Mouse (Mus musculus): ENCODE measurements around the gene Pam. TPM values are rescaled to one million over a fixed set of nuclear protein-coding genes. Genes with fewer than 3 reads are reported as not detected.

The Pam gene
- polyA plus RNA-seq, 1 experiment from 2014 or later = 55.7 TPM

DNA sequence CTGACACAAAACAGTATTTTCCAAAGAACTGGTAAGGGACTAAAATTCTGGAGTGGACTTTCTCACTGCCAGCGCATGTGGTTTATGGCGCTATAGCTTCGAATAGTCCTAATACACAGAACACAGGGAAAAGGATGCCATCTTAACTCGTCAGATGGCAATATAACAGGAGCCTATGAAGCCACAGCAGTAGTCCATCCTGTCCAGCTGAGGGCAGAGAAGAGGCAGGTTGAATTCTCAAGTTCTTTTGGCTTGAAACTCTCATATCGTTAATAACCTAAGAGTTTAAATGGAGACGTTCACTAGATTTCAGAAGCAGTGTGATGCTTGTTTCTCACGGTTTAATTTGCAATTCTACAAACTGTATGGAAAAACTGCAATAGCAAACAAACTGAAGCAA, 211.9 kb downstream of the Pam start:
- no peak overlapping the region for H3K4me3 ChIP-seq
- WGBS = 82% methylated on average over 7 of the region's 7 CpGs
- peaks cover 9% of the 10 kb centered on the region; the same call in 1 of the 2 replicates for H3K36me3 ChIP-seq
- no peak overlapping the region for H3K27ac ChIP-seq
- H3K4me2 ChIP-seq = no peak overlapping the region
- no peak overlapping the region for H3K9ac ChIP-seq
- H3K27me3 ChIP-seq = no peaks in the 10 kb centered on the region
- no peak for ATAC-seq (ENCODE audit: insufficient number of reproducible peaks, low FRiP score, low TSS enrichment, low read depth)
- no peaks in the 10 kb centered on the region for H3K4me1 ChIP-seq
- no peaks in the 10 kb centered on the region for H3K9me3 ChIP-seq

DNA sequence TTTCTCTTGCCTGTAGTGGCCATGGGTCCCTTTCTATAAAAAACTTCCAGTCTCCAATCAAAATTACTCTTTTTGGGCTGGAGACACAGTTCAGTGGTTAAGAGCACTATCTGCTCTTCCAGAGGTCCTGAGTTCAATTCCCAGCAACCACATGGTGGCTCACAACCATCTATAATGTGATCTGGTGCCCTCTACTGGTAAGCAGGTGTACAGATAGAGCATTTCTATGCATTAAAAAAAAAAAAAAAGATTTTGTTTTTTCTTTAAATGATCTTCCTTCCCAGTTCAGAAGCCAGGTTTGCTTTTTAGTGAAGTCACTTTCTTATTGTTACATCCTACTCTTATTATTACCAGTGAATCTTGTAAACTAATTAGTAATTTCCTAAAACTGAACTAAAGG, 218.4 kb downstream of the Pam start:
- Histone ChIP-seq H3K9ac (no peak overlapping the region), H3K9me3 (no peaks in the 10 kb centered on the region), H3K36me3 (no peaks in the 10 kb centered on the region), H3K27me3 (no peaks in the 10 kb centered on the region), H3K4me2 (no peak overlapping the region), H3K4me1 (no peaks in the 10 kb centered on the region), H3K27ac (no peak overlapping the region), H3K4me3 (no peak overlapping the region)
- no peak for ATAC-seq (ENCODE audit: insufficient number of reproducible peaks, low FRiP score, low TSS enrichment, low read depth)

DNA sequence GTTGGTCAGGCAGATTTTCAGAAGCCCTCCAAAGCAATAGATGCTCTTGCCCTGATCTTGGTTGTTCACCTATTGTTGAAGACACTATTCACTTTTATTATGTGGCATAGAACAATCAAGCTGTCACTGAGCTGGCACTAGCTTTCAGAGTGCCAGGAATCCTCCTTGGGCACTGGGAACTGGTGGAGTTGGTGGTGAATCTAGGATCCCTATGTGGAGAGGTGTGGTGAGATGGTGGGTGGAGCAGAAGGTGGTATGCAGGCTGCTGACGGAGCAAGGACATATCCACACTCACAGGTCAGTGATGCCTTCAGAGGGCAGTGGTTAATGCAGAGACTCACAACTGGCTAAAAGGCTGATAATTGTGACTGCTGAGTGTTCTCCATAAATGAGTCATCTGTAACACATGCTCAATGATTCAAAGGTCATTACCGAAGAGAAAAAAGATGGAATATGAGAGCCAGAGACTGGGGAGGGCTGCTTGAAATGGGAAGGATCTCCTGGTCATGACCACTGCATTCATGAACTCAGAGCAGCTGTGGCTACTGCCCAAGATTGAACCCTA, 221.9 kb downstream of the Pam start:
- no peak overlapping the region for H3K4me2 ChIP-seq
- no peak overlapping the region for H3K27ac ChIP-seq
- H3K27me3 ChIP-seq = no peaks in the 10 kb centered on the region
- no peaks in the 10 kb centered on the region for H3K4me1 ChIP-seq
- WGBS = 89% methylated on average over 2 of the region's 2 CpGs
- no peak overlapping the region for H3K9ac ChIP-seq
- no peak overlapping the region for H3K4me3 ChIP-seq
- H3K9me3 ChIP-seq = no peaks in the 10 kb centered on the region
- ATAC-seq (ENCODE audit: insufficient number of reproducible peaks, low FRiP score, low TSS enrichment, low read depth) = no peak
- no peaks in the 10 kb centered on the region for H3K36me3 ChIP-seq

DNA sequence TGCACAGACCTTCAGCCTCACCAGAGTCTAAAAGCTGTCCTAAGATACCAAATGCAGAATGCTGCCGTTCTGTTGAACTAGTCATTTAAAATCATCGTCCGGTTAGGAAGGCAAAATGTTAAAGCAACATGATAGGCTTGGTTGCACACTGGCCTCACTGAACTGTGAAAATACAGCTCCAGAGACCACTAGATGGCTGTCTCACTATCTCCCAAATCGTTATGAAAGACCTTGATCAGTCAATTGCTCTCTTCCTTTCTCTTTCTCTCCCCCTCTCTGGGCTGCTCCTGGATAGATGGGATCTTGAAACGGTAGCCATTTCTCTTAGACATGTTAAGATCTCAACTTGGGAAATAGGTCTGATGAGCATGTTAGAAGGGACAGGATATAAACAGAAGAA, 223.0 kb downstream of the Pam start:
- Histone ChIP-seq H3K4me1 (no peaks in the 10 kb centered on the region), H3K27me3 (no peaks in the 10 kb centered on the region), H3K27ac (no peak overlapping the region), H3K4me3 (no peak overlapping the region), H3K36me3 (no peaks in the 10 kb centered on the region), H3K9ac (no peak overlapping the region), H3K9me3 (no peaks in the 10 kb centered on the region), H3K4me2 (no peak overlapping the region)
- 71% methylated on average over 5 of the region's 5 CpGs for WGBS
- ATAC-seq (ENCODE audit: insufficient number of reproducible peaks, low FRiP score, low TSS enrichment, low read depth) = no peak

DNA sequence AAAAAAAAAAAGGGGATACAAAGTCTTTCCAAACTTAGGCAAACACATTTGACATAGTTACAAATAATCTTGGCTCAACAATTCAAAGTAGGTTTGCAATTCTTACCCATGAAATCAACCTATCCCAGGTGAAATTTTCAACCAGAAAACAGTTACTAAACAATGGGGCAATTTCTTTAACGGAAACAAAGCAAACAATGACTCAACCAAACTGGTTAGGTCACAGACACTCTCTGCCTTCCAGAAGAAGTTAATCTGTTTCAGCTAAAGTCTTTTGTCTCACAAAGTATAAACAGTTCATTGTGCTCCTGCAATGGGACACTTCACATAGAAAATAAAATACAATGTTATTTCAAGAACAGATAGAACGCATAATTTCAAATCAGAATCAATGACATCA, 223.4 kb downstream of the Pam start:
- 88% methylated on average over 2 of the region's 2 CpGs for WGBS
- no peak for ATAC-seq (ENCODE audit: insufficient number of reproducible peaks, low FRiP score, low TSS enrichment, low read depth)

DNA sequence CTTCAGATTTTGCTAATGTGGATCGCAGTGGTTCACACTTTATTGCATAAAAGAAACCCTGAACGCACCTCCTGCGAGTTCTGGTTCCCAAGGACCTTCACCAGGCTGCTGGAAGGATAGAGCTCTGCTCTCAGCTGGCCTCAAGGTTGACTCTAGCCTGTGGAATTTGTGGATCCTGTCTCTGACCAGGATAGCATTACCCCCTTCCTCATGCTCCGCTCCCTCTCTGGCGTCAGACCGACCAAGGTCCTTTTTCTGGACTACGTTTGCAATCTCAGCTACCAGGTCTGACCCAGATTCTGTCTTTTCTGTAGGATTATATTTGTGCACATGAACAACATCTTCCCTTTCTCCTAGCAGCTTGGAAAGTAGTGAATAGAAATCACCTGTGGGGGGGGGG, 231.3 kb downstream of the Pam start:
- Histone ChIP-seq H3K9me3 (no peaks in the 10 kb centered on the region), H3K4me3 (no peak overlapping the region), H3K27ac (no peak overlapping the region), H3K4me1 (no peaks in the 10 kb centered on the region), H3K9ac (no peak overlapping the region), H3K4me2 (no peak overlapping the region), H3K36me3 (no peaks in the 10 kb centered on the region), H3K27me3 (no peaks in the 10 kb centered on the region)
- WGBS = 92% methylated on average over 7 of the region's 7 CpGs
- no peak for ATAC-seq (ENCODE audit: insufficient number of reproducible peaks, low FRiP score, low TSS enrichment, low read depth)

More for the DNA sequence above, 223.4 kb downstream of the Pam start:
- Histone ChIP-seq H3K4me3 (no peak overlapping the region), H3K36me3 (no peaks in the 10 kb centered on the region), H3K9ac (no peak overlapping the region), H3K4me1 (no peaks in the 10 kb centered on the region), H3K27ac (no peak overlapping the region), H3K9me3 (no peaks in the 10 kb centered on the region), H3K4me2 (no peak overlapping the region), H3K27me3 (no peaks in the 10 kb centered on the region)

DNA sequence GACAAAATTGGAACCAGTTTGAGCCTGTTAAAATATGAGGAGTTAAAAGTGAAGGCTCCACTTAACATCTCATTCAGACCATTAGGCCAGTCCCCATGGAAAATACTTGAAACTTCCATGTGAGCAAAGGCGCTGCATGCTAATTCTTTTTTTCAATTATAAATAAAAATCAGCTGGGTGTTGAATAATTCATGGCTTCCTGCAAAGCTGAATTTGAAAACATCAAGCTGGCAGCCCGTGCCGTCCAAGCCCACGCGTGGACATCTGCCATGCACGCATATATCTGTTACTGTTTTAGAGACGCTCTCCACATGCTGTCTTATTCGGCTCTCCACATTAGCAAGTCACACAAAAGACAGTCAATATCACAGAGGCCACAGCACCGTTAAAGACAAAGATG, 232.3 kb downstream of the Pam start:
- Histone ChIP-seq H3K4me2 (no peak overlapping the region), H3K27me3 (no peaks in the 10 kb centered on the region), H3K4me3 (no peak overlapping the region), H3K36me3 (no peaks in the 10 kb centered on the region), H3K4me1 (no peaks in the 10 kb centered on the region), H3K9ac (no peak overlapping the region), H3K9me3 (no peaks in the 10 kb centered on the region), H3K27ac (no peak overlapping the region)
- 84% methylated on average over 9 of the region's 9 CpGs for WGBS
- ATAC-seq (ENCODE audit: insufficient number of reproducible peaks, low FRiP score, low TSS enrichment, low read depth) = no peak

DNA sequence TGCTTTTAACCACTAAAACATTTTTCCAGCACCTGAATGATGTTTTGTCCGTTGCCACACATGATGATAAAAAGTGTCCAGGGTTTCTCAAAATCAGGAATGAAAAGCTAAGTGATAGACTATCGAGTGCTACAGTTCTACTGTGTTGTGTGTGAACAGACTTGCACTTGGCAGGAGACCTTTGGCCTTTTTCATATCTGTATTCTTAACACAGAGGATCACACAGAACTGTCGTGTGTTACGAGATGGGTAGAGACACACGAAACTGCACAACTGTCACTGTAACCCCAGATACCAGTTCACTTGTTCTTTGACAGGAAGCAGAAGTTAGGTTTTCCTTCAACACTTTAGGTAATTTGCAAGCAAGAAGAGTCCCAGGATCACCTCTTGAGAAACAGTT, 232.7 kb downstream of the Pam start:
- Histone ChIP-seq H3K4me3 (no peak overlapping the region), H3K36me3 (no peaks in the 10 kb centered on the region), H3K4me1 (no peaks in the 10 kb centered on the region), H3K27ac (no peak overlapping the region), H3K9ac (no peak overlapping the region), H3K4me2 (no peak overlapping the region), H3K9me3 (no peaks in the 10 kb centered on the region), H3K27me3 (no peaks in the 10 kb centered on the region)
- WGBS = 84% methylated on average over 5 of the region's 5 CpGs
- ATAC-seq (ENCODE audit: insufficient number of reproducible peaks, low FRiP score, low TSS enrichment, low read depth) = no peak

DNA sequence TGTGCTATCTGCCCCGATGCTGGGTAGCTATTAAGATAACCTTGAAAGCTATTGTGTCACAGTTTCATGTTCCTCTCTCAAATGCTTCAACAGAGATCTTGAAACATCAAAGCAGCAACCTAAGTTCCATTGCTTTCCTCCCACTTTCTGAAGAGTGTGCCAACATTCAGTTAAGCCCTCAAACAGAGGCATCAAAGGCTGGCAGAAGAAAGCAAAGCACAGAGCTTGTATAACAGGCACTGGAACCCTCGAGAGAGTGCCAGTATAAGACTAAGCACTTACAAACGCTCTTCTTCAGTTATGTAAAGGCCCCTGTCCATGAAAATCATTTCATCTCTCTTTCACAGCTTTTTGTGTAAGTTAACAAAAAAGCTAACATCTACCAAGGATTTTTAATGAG, 241.2 kb downstream of the Pam start:
- no peak overlapping the region for H3K27ac ChIP-seq
- ATAC-seq (ENCODE audit: insufficient number of reproducible peaks, low FRiP score, low TSS enrichment, low read depth) = no peak
- no peaks in the 10 kb centered on the region for H3K27me3 ChIP-seq
- 0 out of 2 replicates have a peak, but pooled peaks cover 3% of the 10 kb centered on the region for H3K36me3 ChIP-seq
- no peak overlapping the region for H3K9ac ChIP-seq
- H3K4me1 ChIP-seq = no peaks in the 10 kb centered on the region
- H3K4me3 ChIP-seq = no peak overlapping the region
- WGBS = 79% methylated on average over 3 of the region's 3 CpGs
- H3K9me3 ChIP-seq = no peaks in the 10 kb centered on the region
- no peak overlapping the region for H3K4me2 ChIP-seq

DNA sequence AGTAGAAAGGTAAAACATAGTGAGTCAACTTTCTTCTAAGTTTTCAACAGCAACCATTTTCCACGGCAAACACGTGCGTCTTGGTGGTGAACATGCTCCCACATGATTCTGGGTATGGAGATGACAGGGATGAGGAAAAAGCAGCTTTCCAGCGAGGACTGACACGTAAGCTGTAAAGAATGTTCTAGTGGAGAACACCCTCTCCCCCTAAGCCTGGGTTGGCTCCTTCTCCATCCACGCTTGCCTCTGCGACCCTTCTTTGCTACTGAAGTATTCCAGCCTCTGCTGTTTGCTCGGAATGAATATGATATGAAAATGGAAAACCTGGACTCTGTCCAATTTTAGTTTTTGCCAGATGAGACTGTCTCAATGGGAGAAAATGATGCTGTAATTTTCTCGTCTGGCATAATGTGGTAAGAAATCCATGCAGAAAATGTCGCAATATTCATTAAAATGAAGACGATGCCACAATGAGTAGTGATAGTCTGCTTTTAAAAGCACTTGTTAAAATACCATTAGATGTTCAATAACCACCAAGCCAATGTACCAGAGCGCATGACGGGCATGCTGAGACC, 243.8 kb downstream of the Pam start:
- 87% methylated on average over 13 of the region's 13 CpGs for WGBS
- no peaks in the 10 kb centered on the region for H3K4me1 ChIP-seq
- 0 out of 2 replicates have a peak, but pooled peaks cover 3% of the 10 kb centered on the region for H3K36me3 ChIP-seq
- no peak overlapping the region for H3K27ac ChIP-seq
- no peak for ATAC-seq (ENCODE audit: insufficient number of reproducible peaks, low FRiP score, low TSS enrichment, low read depth)
- no peaks in the 10 kb centered on the region for H3K27me3 ChIP-seq
- H3K9ac ChIP-seq = no peak overlapping the region
- no peak overlapping the region for H3K4me2 ChIP-seq
- no peak overlapping the region for H3K4me3 ChIP-seq
- no peaks in the 10 kb centered on the region for H3K9me3 ChIP-seq

DNA sequence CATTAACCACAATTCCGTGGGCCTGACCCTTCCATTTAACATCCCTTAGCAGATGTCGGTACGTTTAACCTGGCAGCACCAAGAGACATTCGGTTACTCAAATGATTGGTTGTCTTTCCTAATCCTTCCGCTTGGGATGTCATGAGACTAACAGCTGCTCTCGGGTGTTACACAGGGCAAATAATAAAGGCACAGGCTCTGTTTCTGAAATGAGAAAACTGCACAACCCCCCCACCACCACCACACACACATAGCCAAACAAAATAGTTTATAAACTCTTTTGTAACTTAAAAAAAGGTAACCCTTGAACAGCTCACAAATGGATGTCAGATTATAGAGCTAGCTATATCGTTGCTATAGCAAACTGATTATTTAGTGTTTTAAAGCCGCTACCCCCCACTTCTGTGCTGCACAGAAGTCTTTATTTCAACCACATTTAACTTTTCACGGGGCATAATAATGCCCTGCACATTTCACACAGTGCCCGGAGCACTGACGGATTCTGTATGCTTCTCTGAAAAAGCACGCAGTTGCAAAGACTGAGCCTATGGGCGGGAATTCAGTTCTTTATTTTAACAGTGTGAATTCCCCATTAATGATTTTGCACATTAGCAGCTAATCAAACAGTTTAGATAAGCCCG, 246.7 kb downstream of the Pam start:
- 59% methylated on average over 14 of the region's 14 CpGs for WGBS
- Histone ChIP-seq H3K4me3 (no peak overlapping the region), H3K9ac (no peak overlapping the region), H3K27me3 (no peaks in the 10 kb centered on the region), H3K27ac (no peak overlapping the region), H3K36me3 (0 out of 2 replicates have a peak, but pooled peaks cover 3% of the 10 kb centered on the region), H3K4me1 (no peaks in the 10 kb centered on the region), H3K4me2 (no peak overlapping the region), H3K9me3 (no peaks in the 10 kb centered on the region)
- ATAC-seq (ENCODE audit: insufficient number of reproducible peaks, low FRiP score, low TSS enrichment, low read depth) = no peak

DNA sequence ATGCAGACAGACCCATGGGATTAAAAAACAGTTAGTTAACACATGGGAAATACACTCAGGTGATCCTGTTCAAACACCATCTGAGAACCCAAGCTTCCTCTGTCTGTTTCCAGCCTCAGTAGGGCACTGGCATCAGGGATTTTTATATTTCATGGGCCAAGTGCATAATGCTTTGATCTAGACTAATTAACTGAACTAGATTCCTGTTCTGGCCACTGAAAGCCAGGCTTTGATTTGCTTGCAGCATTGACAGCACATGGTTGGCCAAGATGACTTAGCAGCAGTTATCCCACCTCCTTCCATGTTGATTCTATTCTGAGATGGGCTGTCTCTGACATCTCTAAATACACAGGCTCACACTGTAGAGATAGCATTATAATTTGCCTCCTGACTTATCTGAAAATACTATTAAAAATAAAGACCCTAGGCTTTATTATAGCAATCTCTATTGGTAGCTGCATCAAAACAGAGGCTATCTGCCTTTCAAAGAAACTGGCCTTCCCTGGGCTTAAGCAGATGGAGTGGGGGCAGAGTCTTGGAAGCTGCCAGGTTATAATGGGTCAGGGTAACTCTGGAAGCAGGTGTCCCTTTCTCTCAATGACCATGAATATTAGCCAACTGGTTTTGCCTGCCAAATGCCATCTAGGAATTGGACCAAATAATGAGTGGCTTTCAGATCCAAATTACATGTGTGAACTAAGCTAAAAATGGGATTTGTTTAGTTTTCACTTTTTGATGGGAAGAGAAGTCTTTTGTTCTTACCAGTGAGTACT, 252.0 kb downstream of the Pam start:
- ATAC-seq (ENCODE audit: insufficient number of reproducible peaks, low FRiP score, low TSS enrichment, low read depth) = no peak
- H3K27ac ChIP-seq = no peak overlapping the region
- H3K4me3 ChIP-seq = no peak overlapping the region
- no peak overlapping the region for H3K4me2 ChIP-seq
- no peak overlapping the region for H3K9ac ChIP-seq
- H3K36me3 ChIP-seq = no peaks in the 10 kb centered on the region
- H3K27me3 ChIP-seq = no peaks in the 10 kb centered on the region
- no peaks in the 10 kb centered on the region for H3K4me1 ChIP-seq
- no peaks in the 10 kb centered on the region for H3K9me3 ChIP-seq
